Mouse (Mus musculus): ENCODE data around the gene Vmn2r61.

The Vmn2r61 gene

DNA sequence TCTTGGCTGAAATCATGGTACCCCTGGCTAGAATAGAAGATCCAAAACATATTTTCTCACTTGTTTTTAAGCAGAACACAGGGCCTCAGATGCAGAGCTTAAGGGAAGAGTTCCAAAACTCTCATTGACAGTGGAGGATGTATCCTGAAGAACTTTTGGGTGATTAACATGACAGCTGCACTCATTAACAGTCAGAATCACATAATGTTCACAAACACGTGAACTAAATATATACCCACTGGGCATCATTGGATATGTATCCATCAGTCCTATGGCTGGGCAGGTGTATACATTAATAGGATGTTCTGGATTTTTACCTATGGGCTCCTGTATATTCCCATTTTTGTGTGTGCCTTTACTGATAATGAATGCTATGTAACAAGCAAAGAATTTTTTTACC lies at the start of gene Vmn2r61:
TSS of gene Vmn2r61 (plus strand) at position 301 of the 400 bp plus-strand sequence.
- DNase-seq: no peak
